Mouse (Mus musculus) kidney, adult 2 months (tissue): ENCODE results near the gene Ehmt2.

Source experiments
- CTCF ChIP-seq: fragments of 200-500 bp; conservative IDR thresholded peaks from 2 replicates; pipeline ENCODE4 v1.5.1; 2011; ENCODE audit warnings: low read depth, mild to moderate bottlenecking, control low read depth, low read length, moderate library complexity, mixed read lengths; ENCODE audit not compliant: insufficient read depth, insufficient read length
- POLR2A ChIP-seq: fragments of 200-500 bp; IDR thresholded peaks from one replicate; pipeline ENCODE4 v1.6.1; 2011; ENCODE audit warnings: low read depth, low read length, control low read depth

DNA sequence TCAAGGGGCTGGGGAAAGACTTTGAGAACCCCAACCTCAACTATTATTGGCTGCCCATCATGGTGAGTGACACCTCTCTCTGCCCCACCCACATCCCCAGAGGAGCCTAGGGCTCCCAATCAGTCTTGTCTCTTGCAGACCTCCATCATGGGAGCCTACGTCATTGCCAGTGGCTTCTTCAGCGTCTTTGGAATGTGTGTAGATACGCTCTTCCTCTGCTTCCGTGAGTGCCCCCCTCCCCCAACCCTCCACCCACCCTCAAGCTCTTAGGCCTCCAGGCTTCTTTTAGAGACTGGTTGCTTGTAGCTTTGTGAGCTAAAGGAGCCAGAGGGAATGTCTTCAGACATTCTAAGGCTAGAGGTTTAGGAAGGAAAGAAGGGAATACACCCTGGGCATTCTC is 30.6 kb downstream of the Ehmt2 start:
- TF ChIP-seq CTCF: no peak
- TF ChIP-seq POLR2A: no peak
